Mouse (Mus musculus): Measurements from ENCODE around the gene Dcbld2. TPM values are rescaled to one million over a fixed set of nuclear protein-coding genes. Genes with fewer than 3 reads are reported as not detected.

Gene Dcbld2
- total RNA-seq, 2 experiments from 2014 or later, result 12.6 to 12.9 TPM

Other genes starting within 250 kb of the Dcbld2 start
- 10 to 100 TPM in 1 of 2 experiments, 1 to 10 TPM in 1; 9.9 to 15.9 TPM for gene St3gal6, start 115.8 kb downstream of the Dcbld2 start, total RNA-seq (2021)
- not detected for gene Gm813, start 208.5 kb downstream of the Dcbld2 start, total RNA-seq (2021)
- gene E330017A01Rik, start 230.3 kb downstream of the Dcbld2 start, total RNA-seq (2021), result not detected

Measured in layer of hippocampus, postnatal 25 days (tissue).